Mouse (Mus musculus): ENCODE data around the gene Kif1b.

GRCm38 (mm10) chr4:149258926-149259325 is 48.6 kb downstream of the Kif1b start:
- no peak for TF ChIP-seq CTCF (IDR thresholded peaks at IDR 0.05; ENCODE audit: insufficient read depth, low read length)
- TF ChIP-seq POLR2A (IDR thresholded peaks at IDR 0.05; ENCODE audit: borderline replicate concordance, extremely low read depth, low read depth, low read length), result no peak

Data from lung, adult 2 months (tissue).